ENCODE assay signal across 22 mouse cellular contexts in genomic region chrX:50965157-50965556, GRCm38 (mm10). TPM values are rescaled to one million over a fixed set of nuclear protein-coding genes. Genes with fewer than 3 reads are reported as not detected.
"Had no signal": no experiment of that assay in that cellular context is flagged by ENCODE, and none has a peak within 500 bp of the region (broad histone marks: within the 10 kb centered on the region; RNA-seq: fewer than 3 reads in every experiment).

No protein-coding gene starts in this region.

- H3K36me3 ChIP-seq: lung, embryonic 15.5 days; midbrain, embryonic 13.5 days; midbrain, embryonic 15.5 days; neural tube, embryonic 12.5 days; stomach, embryonic 15.5 days had no signal

- DNase-seq: lung, adult 2 months; lung, postnatal 14 days; lung, postnatal 36 days; right cerebral cortex, postnatal 14 days; thymus, adult 2 months; thymus, postnatal 25 days; thymus, postnatal 4 days had no signal

- H3K4me2 ChIP-seq: lung, embryonic 15.5 days; midbrain, embryonic 11.5 days; midbrain, embryonic 13.5 days; midbrain, embryonic 15.5 days; neural tube, embryonic 12.5 days; stomach, embryonic 15.5 days had no signal

- ATAC-seq: lung, postnatal 0 days; midbrain, embryonic 13.5 days; midbrain, embryonic 15.5 days had no signal

- H3K9ac ChIP-seq: lung, embryonic 15.5 days; midbrain, embryonic 13.5 days; midbrain, embryonic 15.5 days; neural tube, embryonic 12.5 days; stomach, embryonic 15.5 days had no signal

- H3K27me3 ChIP-seq: lung, embryonic 15.5 days; midbrain, embryonic 13.5 days; midbrain, embryonic 15.5 days; neural tube, embryonic 12.5 days; stomach, embryonic 15.5 days had no signal

- H3K4me3 ChIP-seq: lung, embryonic 15.5 days; midbrain, embryonic 13.5 days; midbrain, embryonic 15.5 days; neural tube, embryonic 12.5 days; stomach, embryonic 15.5 days had no signal

- H3K9me3 ChIP-seq: lung, embryonic 15.5 days; midbrain, embryonic 13.5 days; midbrain, embryonic 15.5 days; neural tube, embryonic 12.5 days; stomach, embryonic 15.5 days had no signal

- H3K27ac ChIP-seq: lung, embryonic 15.5 days; macrophage; midbrain, embryonic 13.5 days; midbrain, embryonic 15.5 days; neural tube, embryonic 12.5 days; stomach, embryonic 15.5 days; stomach, postnatal 0 days had no signal

- H3K4me1 ChIP-seq: lung, embryonic 15.5 days; midbrain, embryonic 13.5 days; midbrain, embryonic 15.5 days; neural tube, embryonic 12.5 days; stomach, embryonic 15.5 days had no signal

RNA-seq across cellular contexts. Expression of gene Frmd7, which starts 22.6 kb away (rescaled TPM):
- total RNA-seq: megakaryocyte, adult 5-6 weeks; monocyte, adult 5-6 weeks; neutrophil, adult 5-6 weeks had no signal
- polyA plus RNA-seq: liver, embryonic 16.5 days; lung, postnatal 0 days; macrophage; midbrain, embryonic 11.5 days; neural tube, embryonic 14.5 days; spleen, adult 2 months; stomach, embryonic 15.5 days; stomach, postnatal 0 days had no signal
